Mouse (Mus musculus) heart, embryonic 10.5 days (tissue): ENCODE results near the gene Stk10. TPM values are rescaled to one million over a fixed set of nuclear protein-coding genes. Genes with fewer than 3 reads are reported as not detected.

Experiments used
- DNase-seq: peaks from one replicate; pipeline ENCODE4 v3.0.0-alpha.2; 2017; ENCODE audit warnings: low spot score
- H3K27ac ChIP-seq: fragments of 300-500 bp; sonication (generic); 2 replicates; pipeline ENCODE4 v1.5.1; 2016; ENCODE audit warnings: mild to moderate bottlenecking
- H3K27me3 ChIP-seq: fragments of 300-500 bp; sonication (generic); 2 replicates; pipeline ENCODE4 v1.6.1; 2016; ENCODE audit warnings: mild to moderate bottlenecking; ENCODE audit not compliant: poor library complexity, insufficient read depth, severe bottlenecking
- H3K36me3 ChIP-seq: fragments of 300-500 bp; sonication (generic); 2 replicates; pipeline ENCODE4 v1.6.1; 2016; ENCODE audit warnings: mild to moderate bottlenecking, moderate library complexity
- H3K4me1 ChIP-seq: fragments of 300-500 bp; sonication (generic); 2 replicates; pipeline ENCODE4 v1.6.1; 2016; ENCODE audit warnings: mild to moderate bottlenecking
- H3K4me3 ChIP-seq: fragments of 300-500 bp; sonication (generic); 2 replicates; pipeline ENCODE4 v1.5.1; 2016; ENCODE audit warnings: mild to moderate bottlenecking, moderate library complexity
- H3K9me3 ChIP-seq: fragments of 300-500 bp; sonication (generic); 2 replicates; pipeline ENCODE4 v1.6.1; 2016; ENCODE audit warnings: mild to moderate bottlenecking, moderate library complexity
- WGBS: fragments of 180-500 bp; shearing (Covaris S2); methylation state at CpG from one replicate; pipeline ENCODE4 v1.1.7; 2016; 5-methylcytosine and 5-hydroxymethylcytosine counted together
- polyA plus RNA-seq: library from polyadenylated mRNA; unstranded; fragments of >200 nt; fragmentation: Nextera tagmentation; extraction: Ambion mirVana; gene quantifications from 2 replicates; pipeline ENCODE4 v1.2.1, GENCODE M21; 2016

The Stk10 gene
- polyA plus RNA-seq, 1 experiment from 2014 or later: 2.8 TPM

DNA sequence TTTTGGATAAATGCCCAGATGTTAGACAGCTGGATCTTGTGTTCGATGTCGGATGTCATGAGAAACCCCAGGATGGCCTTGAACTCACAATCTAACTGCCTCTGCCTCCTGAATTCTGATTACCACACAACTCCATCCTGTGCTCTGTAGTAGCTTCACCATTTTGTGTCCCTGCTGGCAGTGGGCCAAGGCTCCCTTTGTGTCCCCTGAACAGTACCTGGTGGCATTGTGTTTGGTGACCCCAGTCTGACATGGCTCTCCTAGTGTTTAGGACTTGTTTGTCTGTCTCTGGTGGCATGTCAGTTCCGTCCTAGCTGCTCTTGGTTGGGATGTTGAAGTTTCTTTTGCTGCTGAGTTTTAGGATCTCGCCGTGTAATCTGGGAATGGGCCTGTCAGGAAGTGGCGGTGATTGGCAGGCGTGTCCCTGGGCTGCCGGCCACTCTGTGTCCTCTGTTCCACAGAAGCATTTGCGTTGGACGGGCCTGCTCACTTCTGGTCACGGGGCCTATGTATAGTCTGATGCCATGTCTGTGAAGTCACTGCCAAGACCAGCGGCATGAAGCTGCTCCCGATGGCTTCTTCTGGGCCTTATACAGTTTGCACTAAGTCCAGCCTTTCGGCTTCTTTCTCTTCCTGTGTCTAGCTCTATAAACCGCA lies 35.7 kb downstream of the Stk10 start:
- Histone ChIP-seq H3K27ac (no peak overlapping the region), H3K36me3 (no peaks in the 10 kb centered on the region), H3K4me3 (no peak overlapping the region), H3K4me1 (peaks cover 27% of the 10 kb centered on the region), H3K9me3 (no peaks in the 10 kb centered on the region), H3K27me3 (no peaks in the 10 kb centered on the region)
- 85% methylated on average over 15 of the region's 15 CpGs for WGBS
- no peak for DNase-seq

DNA sequence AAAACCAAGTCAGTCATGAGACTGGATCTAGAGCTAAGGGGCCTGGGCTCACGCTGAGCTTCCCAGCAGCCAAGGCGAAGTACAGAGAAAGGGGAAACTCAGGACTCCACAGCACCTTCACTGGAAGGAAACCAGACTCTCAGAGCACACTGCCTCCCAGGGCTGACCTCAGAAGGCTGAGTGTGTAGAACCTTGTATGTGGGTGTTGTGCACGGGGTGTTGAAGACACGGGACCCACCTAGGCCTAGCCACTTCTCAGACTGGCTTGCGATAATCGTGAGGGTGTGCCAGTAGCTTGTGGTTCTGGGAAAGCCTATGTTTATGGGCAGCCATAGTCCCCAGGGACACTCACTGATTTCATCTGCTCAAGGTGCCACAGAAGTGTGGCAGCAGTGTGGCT lies 38.0 kb downstream of the Stk10 start:
- no peaks in the 10 kb centered on the region for H3K27me3 ChIP-seq
- H3K9me3 ChIP-seq: no peaks in the 10 kb centered on the region
- H3K36me3 ChIP-seq: no peaks in the 10 kb centered on the region
- WGBS: 76% methylated on average over 6 of the region's 6 CpGs
- no peak for DNase-seq
- H3K4me1 ChIP-seq: peaks cover 13% of the 10 kb centered on the region
- H3K4me3 ChIP-seq: no peak overlapping the region
- H3K27ac ChIP-seq: no peak overlapping the region

GRCm38 (mm10) chr11:32573669-32574068 lies 40.6 kb downstream of the Stk10 start:
- 80% methylated on average over 2 of the region's 2 CpGs for WGBS
- Histone ChIP-seq H3K27me3 (no peaks in the 10 kb centered on the region), H3K4me3 (no peak overlapping the region), H3K4me1 (peaks cover 4% of the 10 kb centered on the region; the same call in 1 of the 2 replicates), H3K27ac (no peak overlapping the region), H3K9me3 (no peaks in the 10 kb centered on the region), H3K36me3 (no peaks in the 10 kb centered on the region)
- no peak for DNase-seq

- no peaks in the 10 kb centered on the region for H3K36me3 ChIP-seq
- no peak for DNase-seq
- H3K27me3 ChIP-seq: no peaks in the 10 kb centered on the region
- WGBS: 84% methylated on average over 6 of the region's 6 CpGs
- H3K4me3 ChIP-seq: no peak overlapping the region
- no peaks in the 10 kb centered on the region for H3K9me3 ChIP-seq
- no peak overlapping the region for H3K27ac ChIP-seq
- H3K4me1 ChIP-seq: no peaks in the 10 kb centered on the region; the same call in 1 of the 2 replicates
Measured at GRCm38 (mm10) chr11:32575964-32576759, 43.1 kb downstream of the Stk10 start.

DNA sequence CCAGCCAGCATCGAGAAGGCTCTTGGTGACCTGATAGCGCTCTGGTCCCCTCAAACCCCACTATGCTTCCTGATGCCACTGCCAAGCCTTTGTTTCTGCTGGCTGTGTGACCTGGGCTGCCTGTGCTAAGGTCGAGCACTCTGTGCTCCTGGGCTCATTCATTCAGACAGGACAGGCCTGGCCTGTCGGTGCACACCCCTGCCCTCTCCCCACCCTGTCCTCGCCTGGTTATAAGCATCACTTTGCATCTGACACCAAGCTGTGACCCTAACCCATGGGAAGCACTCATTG lies 43.6 kb downstream of the Stk10 start:
- 60% methylated on average over 5 of the region's 5 CpGs for WGBS
- no peak for DNase-seq
- Histone ChIP-seq H3K36me3 (no peaks in the 10 kb centered on the region), H3K27me3 (no peaks in the 10 kb centered on the region), H3K9me3 (no peaks in the 10 kb centered on the region), H3K4me3 (no peak overlapping the region), H3K4me1 (no peaks in the 10 kb centered on the region; the same call in 1 of the 2 replicates), H3K27ac (no peak overlapping the region)

DNA sequence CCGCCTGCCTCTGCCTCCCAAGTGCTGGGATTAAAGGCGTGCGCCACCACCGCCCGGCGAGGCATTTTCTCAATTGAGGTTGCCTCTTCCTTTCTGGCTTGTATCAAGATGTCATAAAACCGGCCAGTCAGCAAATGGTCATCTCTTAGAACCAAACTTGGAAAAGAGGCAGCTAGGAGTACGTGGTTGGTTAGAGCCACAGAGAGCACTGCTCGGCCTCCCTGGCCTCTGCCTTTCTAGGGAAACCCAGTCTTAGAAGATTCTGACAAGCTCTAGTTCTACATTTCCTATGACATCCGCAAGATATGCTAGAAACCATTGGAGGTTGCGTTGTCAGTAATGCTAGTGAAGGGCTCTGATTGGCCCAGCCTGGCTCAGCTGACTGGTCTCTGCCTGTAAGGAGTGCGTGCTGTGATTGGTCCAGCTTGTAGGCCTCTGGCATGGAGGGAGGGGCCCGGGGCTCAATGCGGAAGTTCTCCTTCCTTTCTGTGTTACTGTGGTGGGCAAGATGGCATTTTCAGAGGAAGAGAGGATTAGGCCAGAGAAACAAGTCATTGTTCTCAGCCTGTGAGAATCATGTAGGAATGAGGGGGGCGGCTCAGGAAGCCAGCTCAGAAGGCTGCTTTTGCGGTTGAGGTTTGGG lies 47.3 kb downstream of the Stk10 start:
- no peaks in the 10 kb centered on the region for H3K9me3 ChIP-seq
- DNase-seq: no peak
- no peak overlapping the region for H3K4me3 ChIP-seq
- H3K27me3 ChIP-seq: no peaks in the 10 kb centered on the region; the same call in 1 of the 2 replicates
- H3K36me3 ChIP-seq: no peaks in the 10 kb centered on the region
- H3K4me1 ChIP-seq: peaks cover 7% of the 10 kb centered on the region
- no peak overlapping the region for H3K27ac ChIP-seq
- 73% methylated on average over 16 of the region's 16 CpGs for WGBS

- H3K27ac ChIP-seq: no peak overlapping the region
- H3K27me3 ChIP-seq: no peaks in the 10 kb centered on the region; the same call in 1 of the 2 replicates
- 60% methylated on average over 2 of the region's 2 CpGs for WGBS
- no peaks in the 10 kb centered on the region for H3K36me3 ChIP-seq
- H3K4me1 ChIP-seq: peaks cover 7% of the 10 kb centered on the region
- DNase-seq: no peak
- H3K4me3 ChIP-seq: no peak overlapping the region
- H3K9me3 ChIP-seq: no peaks in the 10 kb centered on the region
Measured at GRCm38 (mm10) chr11:32581031-32581430, 47.9 kb downstream of the Stk10 start.

- 72% methylated on average over 5 of the region's 5 CpGs for WGBS
- H3K27me3 ChIP-seq: no peaks in the 10 kb centered on the region; the same call in 1 of the 2 replicates
- H3K27ac ChIP-seq: no peak overlapping the region
- no peaks in the 10 kb centered on the region for H3K36me3 ChIP-seq
- peaks cover 9% of the 10 kb centered on the region for H3K4me1 ChIP-seq
- H3K9me3 ChIP-seq: no peaks in the 10 kb centered on the region
- no peak overlapping the region for H3K4me3 ChIP-seq
- DNase-seq: no peak
Measured at GRCm38 (mm10) chr11:32582813-32583212, 49.7 kb downstream of the Stk10 start.

DNA sequence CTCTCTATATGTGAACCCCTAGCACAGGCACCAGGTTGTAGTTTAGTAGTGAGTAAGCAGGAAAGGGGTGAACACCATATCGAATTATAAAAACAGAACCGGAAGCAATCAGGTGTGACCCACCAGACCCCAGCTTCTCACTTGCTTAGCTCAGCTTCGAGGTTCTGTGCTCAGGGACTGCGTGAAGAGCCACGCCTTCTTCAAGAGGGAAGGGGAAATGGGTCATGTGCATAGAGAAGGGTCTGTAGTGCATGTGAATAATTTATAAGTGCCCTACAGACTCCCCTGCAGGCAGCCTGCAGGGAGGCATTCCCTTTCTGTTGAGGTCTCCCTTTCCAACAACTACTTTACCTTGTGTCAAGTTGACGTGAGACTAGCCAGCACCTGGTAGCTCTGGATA lies 52.9 kb downstream of the Stk10 start:
- DNase-seq: no peak
- Histone ChIP-seq H3K27me3 (peaks cover 5% of the 10 kb centered on the region; the same call in 1 of the 2 replicates), H3K4me1 (peaks cover 24% of the 10 kb centered on the region), H3K4me3 (no peak overlapping the region), H3K27ac (no peak overlapping the region), H3K9me3 (no peaks in the 10 kb centered on the region), H3K36me3 (no peaks in the 10 kb centered on the region)
- 81% methylated on average over 6 of the region's 6 CpGs for WGBS

- H3K27me3 ChIP-seq: peaks cover 5% of the 10 kb centered on the region; the same call in 1 of the 2 replicates
- no peak overlapping the region for H3K27ac ChIP-seq
- DNase-seq: no peak
- no peaks in the 10 kb centered on the region for H3K36me3 ChIP-seq
- no peak overlapping the region for H3K4me3 ChIP-seq
- H3K9me3 ChIP-seq: no peaks in the 10 kb centered on the region
- peaks cover 27% of the 10 kb centered on the region for H3K4me1 ChIP-seq
- 68% methylated on average over 17 of the region's 17 CpGs for WGBS
Measured at GRCm38 (mm10) chr11:32587191-32588089, 54.3 kb downstream of the Stk10 start.

DNA sequence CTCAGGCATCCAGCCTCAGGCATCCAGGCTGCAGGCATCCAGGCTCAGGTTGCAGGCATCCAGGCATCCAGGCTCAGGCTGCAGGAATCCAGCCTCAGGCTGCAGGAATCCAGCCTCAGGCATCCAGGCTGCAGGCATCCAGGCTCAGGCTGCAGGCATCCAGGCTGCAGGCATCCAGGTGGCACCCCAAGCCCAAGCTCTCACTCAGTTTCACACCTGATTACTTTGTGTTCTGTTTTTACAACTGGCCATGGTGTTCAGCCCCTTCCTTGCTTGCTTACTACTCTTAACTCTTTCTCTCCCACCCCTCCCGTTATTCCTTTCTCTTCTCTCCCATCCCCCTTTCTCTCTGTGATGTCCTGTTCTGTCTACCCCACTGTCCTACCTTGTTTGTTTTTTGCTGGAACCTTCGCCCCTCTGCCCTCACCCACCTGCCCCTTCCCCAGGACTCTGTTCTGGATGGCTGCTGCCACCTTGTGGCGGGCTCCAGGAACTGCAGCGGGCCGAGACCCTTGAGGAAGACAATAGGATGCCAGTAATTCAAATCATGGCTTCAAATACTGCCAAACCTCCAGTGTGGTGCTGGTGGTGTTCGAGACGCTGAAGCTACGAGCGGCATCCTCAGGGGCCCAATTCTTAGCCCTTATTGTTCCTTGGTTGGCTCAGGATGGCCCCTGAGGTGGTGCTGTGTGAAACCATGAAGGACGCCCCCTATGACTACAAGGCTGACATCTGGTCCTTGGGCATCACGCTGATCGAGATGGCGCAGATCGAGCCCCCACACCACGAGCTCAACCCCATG lies 55.2 kb downstream of the Stk10 start:
- H3K27me3 ChIP-seq: peaks cover 5% of the 10 kb centered on the region; the same call in 1 of the 2 replicates
- H3K9me3 ChIP-seq: no peaks in the 10 kb centered on the region
- 0 out of 2 replicates have a peak overlapping the region, but pooled peaks have one; percentile 9 for H3K27ac ChIP-seq
- DNase-seq: peak; percentile 83
- 32% methylated on average over 15 of the region's 15 CpGs for WGBS
- no peaks in the 10 kb centered on the region for H3K36me3 ChIP-seq
- H3K4me3 ChIP-seq: no peak overlapping the region
- peaks cover 26% of the 10 kb centered on the region for H3K4me1 ChIP-seq

DNA sequence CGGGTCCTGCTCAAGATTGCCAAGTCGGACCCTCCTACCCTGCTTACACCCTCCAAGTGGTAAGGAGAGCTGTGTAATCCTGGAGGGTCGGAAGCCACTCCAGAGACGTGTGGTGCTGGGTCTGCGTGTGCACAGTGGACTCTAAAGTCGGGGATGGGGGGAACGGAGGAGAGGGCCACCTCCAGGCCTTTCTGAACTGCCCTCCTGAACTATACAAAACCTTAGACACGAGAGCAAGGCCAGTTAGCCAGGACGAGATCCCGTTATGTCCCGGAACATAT lies 55.7 kb downstream of the Stk10 start:
- DNase-seq: no peak
- WGBS: 78% methylated on average over 11 of the region's 11 CpGs

More for the DNA sequence above, 55.7 kb downstream of the Stk10 start:
- Histone ChIP-seq H3K9me3 (no peaks in the 10 kb centered on the region), H3K27ac (no peak overlapping the region), H3K27me3 (peaks cover 5% of the 10 kb centered on the region; the same call in 1 of the 2 replicates), H3K36me3 (no peaks in the 10 kb centered on the region), H3K4me3 (no peak overlapping the region), H3K4me1 (peaks cover 26% of the 10 kb centered on the region)
